Mouse (Mus musculus): ENCODE data around the gene Gm45716. TPM values are rescaled to one million over a fixed set of nuclear protein-coding genes. Genes with fewer than 3 reads are reported as not detected.
A peak's percentile ranks its signal among the peaks of the same experiment; 100 is the strongest.

Gm45716 gene
- polyA plus RNA-seq, 1 experiment, result 17.3 TPM

DNA sequence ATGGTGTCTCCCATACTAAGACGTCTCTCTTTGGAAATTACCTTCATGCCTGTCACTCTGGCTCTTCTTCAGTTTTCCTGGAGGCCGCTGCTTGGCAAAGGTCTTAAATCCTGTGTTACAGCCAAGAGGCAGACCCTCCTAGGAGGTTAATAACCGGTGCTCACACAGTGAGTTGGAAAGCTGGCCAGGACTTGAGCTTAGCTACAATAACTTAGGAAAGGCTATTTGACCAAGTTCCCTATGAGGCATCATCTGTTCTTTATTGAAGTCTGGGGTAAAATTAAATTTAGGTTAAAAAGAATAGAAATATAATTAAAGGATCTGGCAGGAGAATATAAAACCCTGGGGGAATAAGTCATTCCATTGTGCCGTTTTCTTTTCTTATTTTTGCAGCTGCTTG is 103.7 kb downstream of the Gm45716 start:
- DNase-seq (ENCODE audit: low read depth), result peak; percentile 31
- TF ChIP-seq POLR2A (IDR thresholded peaks at IDR 0.05; ENCODE audit: borderline replicate concordance, extremely low read depth, insufficient read depth, insufficient read length, poor library complexity, severe bottlenecking) (no peak), CTCF (IDR thresholded peaks at IDR 0.05; ENCODE audit: borderline replicate concordance, extremely low read depth, insufficient read depth, insufficient read length) (no peak)

- TF ChIP-seq CTCF (IDR thresholded peaks at IDR 0.05; ENCODE audit: borderline replicate concordance, extremely low read depth, insufficient read depth, insufficient read length), result no peak
- no peak for TF ChIP-seq POLR2A (IDR thresholded peaks at IDR 0.05; ENCODE audit: borderline replicate concordance, extremely low read depth, insufficient read depth, insufficient read length, poor library complexity, severe bottlenecking)
- no peak for DNase-seq (ENCODE audit: low read depth)
Measured at GRCm38 (mm10) chr11:90292766-90293165, 105.3 kb downstream of the Gm45716 start.

GRCm38 (mm10) chr11:90294622-90295021 is 107.1 kb downstream of the Gm45716 start:
- TF ChIP-seq POLR2A (IDR thresholded peaks at IDR 0.05; ENCODE audit: borderline replicate concordance, extremely low read depth, insufficient read depth, insufficient read length, poor library complexity, severe bottlenecking), result no peak
- no peak for DNase-seq (ENCODE audit: low read depth)

Other genes starting within 250 kb of the Gm45716 start
- gene Pctp, start 184.8 kb upstream of the Gm45716 start, polyA plus RNA-seq (2012; rRNA removed), result 0.85 and 1.1 TPM in 2 replicates
- gene Tmem100, start 157.3 kb upstream of the Gm45716 start, polyA plus RNA-seq (2012; rRNA removed), result 4.7 and 6.5 TPM in 2 replicates
- 78.5 and 102 TPM in 2 replicates for gene Mmd, start 61.8 kb downstream of the Gm45716 start, polyA plus RNA-seq (2012; rRNA removed)
- 4.1 and 6.3 TPM in 2 replicates for gene Hlf, start 203.2 kb downstream of the Gm45716 start, polyA plus RNA-seq (2012; rRNA removed)